Mouse (Mus musculus) macrophage (primary cell): ENCODE measurements around the gene Olfr1440. TPM values are rescaled to one million over a fixed set of nuclear protein-coding genes. Genes with fewer than 3 reads are reported as not detected.

ENCODE experiments used
- H3K27ac ChIP-seq: fragments of 350-480 bp; formaldehyde crosslinking; 2 replicates; pipeline ENCODE4 v1.9.0; 2021
- H3K36me3 ChIP-seq: fragments of 350-480 bp; formaldehyde crosslinking; 2 replicates; pipeline ENCODE4 v1.9.0; 2021; ENCODE audit errors: inconsistent target
- H3K4me3 ChIP-seq: fragments of 350-480 bp; formaldehyde crosslinking; 2 replicates; pipeline ENCODE4 v1.9.0; 2021; ENCODE audit errors: inconsistent target
- H3K79me2 ChIP-seq: fragments of 350-480 bp; formaldehyde crosslinking; 2 replicates; pipeline ENCODE4 v1.9.0; 2021; ENCODE audit errors: inconsistent target
- WGBS: methylation state at CpG from one replicate; pipeline ENCODE4 v1.1.7; 2026; ENCODE audit warnings: inconsistent platforms; ENCODE audit not compliant: missing documents; 5-methylcytosine and 5-hydroxymethylcytosine counted together
- polyA plus RNA-seq: library from polyadenylated mRNA; stranded (reverse); fragments of 250-400 nt; gene quantifications from 3 replicates; pipeline ENCODE4 v1.2.4, GENCODE M21; 2018; ENCODE audit warnings: inconsistent platforms

The Olfr1440 gene
- polyA plus RNA-seq, 1 experiment from 2014 or later: not detected

DNA sequence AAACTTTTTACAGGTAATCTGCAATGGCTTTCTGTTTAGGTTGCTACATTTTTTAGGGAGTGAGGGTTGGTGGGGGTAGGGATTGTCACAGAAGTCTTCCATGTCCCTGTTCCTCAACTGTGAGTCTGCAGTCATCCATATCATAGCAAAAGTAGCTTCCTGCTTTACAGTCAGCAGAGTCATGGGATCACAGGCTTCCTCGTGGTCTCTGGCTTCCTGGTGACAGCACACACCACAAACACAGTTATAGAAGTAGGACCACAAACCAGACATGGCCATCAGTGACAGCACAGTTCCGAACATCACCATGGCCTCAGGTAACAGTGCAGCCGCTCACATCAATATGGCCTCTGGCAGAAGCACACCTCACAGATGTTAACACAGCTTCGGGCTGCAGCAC lies 55.5 kb downstream of the Olfr1440 start:
- H3K27ac ChIP-seq: peak overlapping the region; percentile 99
- 20% methylated on average over 4 of the region's 4 CpGs for WGBS
- no peak overlapping the region for H3K4me3 ChIP-seq

DNA sequence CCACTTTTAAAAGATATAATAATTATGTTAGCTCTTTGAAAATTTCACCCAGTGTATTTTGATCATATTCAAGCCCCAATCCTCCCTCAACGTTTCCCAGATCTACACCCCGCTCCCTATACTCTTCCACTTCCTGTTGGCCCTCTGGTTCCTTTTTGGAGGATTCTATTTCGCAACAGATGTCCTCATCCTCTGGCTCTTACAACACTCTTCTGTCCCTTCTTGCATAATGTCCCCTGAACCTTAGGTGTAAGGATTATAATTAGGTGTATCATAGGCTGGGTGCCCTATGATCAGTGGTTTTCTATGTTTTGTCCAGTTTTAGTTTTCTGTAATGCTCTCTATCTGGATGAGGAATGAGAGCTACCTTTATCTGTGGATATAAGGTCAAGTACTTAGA lies 57.9 kb downstream of the Olfr1440 start:
- H3K36me3 ChIP-seq: no peaks in the 10 kb centered on the region
- no peak overlapping the region for H3K4me3 ChIP-seq
- 5% methylated on average over 3 of the region's 3 CpGs for WGBS
- H3K27ac ChIP-seq: peak overlapping the region; percentile 99
- peaks cover 29% of the 10 kb centered on the region; the same call in 1 of the 2 replicates for H3K79me2 ChIP-seq

More for the DNA sequence above, 55.5 kb downstream of the Olfr1440 start:
- no peaks in the 10 kb centered on the region for H3K36me3 ChIP-seq
- peaks cover 44% of the 10 kb centered on the region; the same call in 1 of the 2 replicates for H3K79me2 ChIP-seq

Other genes with a start within 250 kb of the Olfr1440 start
- gene Olfr1555-ps1, start 217.2 kb upstream of the Olfr1440 start, polyA plus RNA-seq: not detected in 3 replicates
- gene Olfr1431, start 186.6 kb upstream of the Olfr1440 start, polyA plus RNA-seq: 0.06 TPM in 1 of 3 replicates, not detected in the others
- not detected in 3 replicates for gene Olfr1432, start 154.7 kb upstream of the Olfr1440 start, polyA plus RNA-seq
- gene Olfr262, start 145.6 kb upstream of the Olfr1440 start, polyA plus RNA-seq: not detected in 3 replicates
- not detected in 3 replicates for gene Olfr235, start 126.2 kb upstream of the Olfr1440 start, polyA plus RNA-seq
- not detected in 3 replicates for gene Olfr1434, start 107.4 kb upstream of the Olfr1440 start, polyA plus RNA-seq
- not detected in 3 replicates for gene Olfr1436, start 88.1 kb upstream of the Olfr1440 start, polyA plus RNA-seq
- not detected in 3 replicates for gene Olfr1437, start 62.2 kb upstream of the Olfr1440 start, polyA plus RNA-seq
- not detected in 3 replicates for gene Olfr1438-ps1, start 51.4 kb upstream of the Olfr1440 start, polyA plus RNA-seq
- not detected in 3 replicates for gene Olfr1441, start 30.2 kb downstream of the Olfr1440 start, polyA plus RNA-seq
- gene Pfpl, start 40.6 kb downstream of the Olfr1440 start, polyA plus RNA-seq: not detected in 3 replicates
- gene Mpeg1, start 73.5 kb downstream of the Olfr1440 start, polyA plus RNA-seq: 2,177 to 2,766 TPM (median 2,684 TPM) in 3 replicates
- gene Dtx4, start 114.2 kb downstream of the Olfr1440 start, polyA plus RNA-seq: 17.5 to 35.6 TPM (median 30.8 TPM) in 3 replicates
- 55.9 to 176 TPM (median 125 TPM) in 3 replicates for gene Fam111a, start 158.5 kb downstream of the Olfr1440 start, polyA plus RNA-seq
- not detected in 3 replicates for gene Gm4952, start 212.7 kb downstream of the Olfr1440 start, polyA plus RNA-seq
- gene Glyat, start 246.0 kb downstream of the Olfr1440 start, polyA plus RNA-seq: not detected in 3 replicates